Mouse (Mus musculus) bone marrow macrophage, adult 2 months (primary cell): Measurements from ENCODE around the gene Serpina3g. TPM values are rescaled to one million over a fixed set of nuclear protein-coding genes. Genes with fewer than 3 reads are reported as not detected.

Experiments used
- H3K27ac ChIP-seq: 2 replicates; pipeline ENCODE4 v1.5.1; 2012; ENCODE audit warnings: low read depth, low read length; ENCODE audit not compliant: insufficient read depth
- H3K4me1 ChIP-seq: 2 replicates; pipeline ENCODE4 v1.6.1; 2012; ENCODE audit warnings: low read length; ENCODE audit not compliant: control insufficient read depth, insufficient read depth
- H3K4me3 ChIP-seq: 2 replicates; pipeline ENCODE4 v1.5.1; 2012; ENCODE audit warnings: mild to moderate bottlenecking, low read length, moderate library complexity; ENCODE audit not compliant: insufficient read depth
- CTCF ChIP-seq: IDR thresholded peaks from 2 replicates; pipeline ENCODE4 v1.5.1; 2012; ENCODE audit warnings: low read depth, mild to moderate bottlenecking, low read length, moderate library complexity
- POLR2A ChIP-seq: IDR thresholded peaks from 2 replicates; pipeline ENCODE4 v1.6.1; 2012; ENCODE audit warnings: mild to moderate bottlenecking, low read depth, low read length, borderline replicate concordance
- polyA plus RNA-seq: library from polyadenylated mRNA; stranded (reverse); fragments of >200 nt; gene quantifications from 2 replicates; pipeline ENCODE4 v1.2.4, GENCODE M21; 2012; ENCODE audit not compliant: missing spikeins, insufficient read depth, insufficient read length

The Serpina3g gene
- polyA plus RNA-seq = 0.66 and 0.75 TPM in 2 replicates

DNA sequence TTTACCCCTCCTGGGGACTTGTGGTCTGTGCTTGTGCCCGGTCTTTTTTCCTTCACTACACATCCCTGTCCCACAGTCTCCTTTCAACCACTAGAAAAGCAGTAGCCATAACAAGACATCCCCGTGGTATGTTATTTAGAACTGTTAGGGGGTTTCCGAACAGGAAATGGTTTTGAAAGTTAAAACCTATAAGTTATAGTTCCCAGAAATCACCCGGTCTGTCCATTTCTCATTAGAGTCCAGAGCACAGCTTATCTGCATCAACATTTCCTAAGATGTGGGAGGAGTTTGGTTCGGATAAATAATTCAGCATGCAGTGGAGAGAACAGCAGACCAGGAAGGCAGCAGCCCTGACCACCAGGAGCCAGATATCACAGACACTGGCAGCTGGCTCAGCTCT lies at the start of gene Serpina3g:
Gene Serpina3g (plus strand): TSS at position 331 of the 400 bp plus-strand sequence.
- Histone ChIP-seq H3K4me1 (peaks cover 10% of the 10 kb centered on the region), H3K27ac (no peak within 1 kb of the TSS), H3K4me3 (no peak within 1 kb of the TSS)
- no peak for TF ChIP-seq CTCF
- TF ChIP-seq POLR2A = no peak

DNA sequence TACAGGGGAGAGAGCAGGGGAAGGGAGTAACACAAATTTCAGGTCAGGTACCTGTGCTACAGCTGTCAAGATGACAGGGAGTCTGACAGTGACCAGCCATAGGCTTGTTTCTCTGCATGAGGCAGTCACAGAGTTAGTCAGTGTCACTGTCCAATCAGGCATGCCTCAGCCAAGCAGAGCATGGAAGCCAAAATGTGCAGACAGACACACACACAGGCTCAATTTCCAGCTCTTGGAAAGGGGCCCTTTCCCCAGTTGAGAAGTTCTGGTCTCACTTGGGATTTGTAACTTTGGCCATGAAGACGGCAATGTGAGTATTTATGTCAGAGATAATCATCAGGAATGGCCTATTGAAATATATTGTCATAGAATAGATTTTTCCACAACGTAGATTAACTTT lies 46.8 kb upstream of the Serpina3g start:
- H3K4me3 ChIP-seq = no peak overlapping the region
- TF ChIP-seq CTCF = no peak
- TF ChIP-seq POLR2A = no peak
- H3K27ac ChIP-seq = no peak overlapping the region
- H3K4me1 ChIP-seq = peaks cover 21% of the 10 kb centered on the region

DNA sequence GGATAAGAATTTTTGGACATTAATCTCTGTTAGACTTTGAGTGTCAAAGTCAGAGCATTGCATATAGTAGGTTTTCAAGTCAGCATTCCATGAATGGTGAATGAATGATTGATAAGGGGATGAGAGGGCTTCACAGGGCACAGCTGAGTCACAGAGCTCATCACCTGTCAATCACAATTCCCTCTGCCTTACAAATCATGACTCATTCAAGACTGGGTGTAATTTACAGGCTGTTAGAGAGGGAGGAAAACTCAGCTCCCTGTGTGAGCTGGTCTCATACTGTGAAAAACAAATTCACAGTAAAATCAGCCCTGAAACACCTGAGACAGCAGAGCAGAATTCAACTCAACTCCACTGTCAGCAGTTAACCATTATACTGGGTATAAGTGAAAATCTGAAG lies 45.2 kb upstream of the Serpina3g start:
- Histone ChIP-seq H3K4me1 (peaks cover 14% of the 10 kb centered on the region), H3K27ac (no peak overlapping the region), H3K4me3 (no peak overlapping the region)
- TF ChIP-seq POLR2A (no peak), CTCF (no peak)

DNA sequence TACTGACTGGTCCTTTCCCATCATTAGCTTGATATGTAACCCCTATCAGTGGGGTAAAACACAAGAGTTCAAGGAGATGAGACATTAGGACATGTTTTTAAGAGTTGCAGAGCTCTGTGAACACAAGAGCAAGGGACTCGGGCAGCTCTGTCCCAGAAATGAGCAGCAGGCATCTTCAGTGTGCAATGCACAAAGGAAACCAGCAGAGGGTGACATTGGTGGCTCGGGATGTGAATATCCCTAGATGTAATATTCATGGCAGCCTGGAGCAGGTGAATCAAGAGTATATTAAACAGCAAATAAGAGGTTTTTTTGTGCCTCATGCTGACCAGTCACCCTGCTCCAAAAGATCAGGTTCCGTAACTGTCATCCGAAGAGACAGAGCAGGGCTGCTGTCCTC lies 26.9 kb upstream of the Serpina3g start:
- Histone ChIP-seq H3K27ac (no peak overlapping the region), H3K4me3 (no peak overlapping the region), H3K4me1 (peaks cover 6% of the 10 kb centered on the region)
- TF ChIP-seq CTCF (no peak), POLR2A (no peak)

DNA sequence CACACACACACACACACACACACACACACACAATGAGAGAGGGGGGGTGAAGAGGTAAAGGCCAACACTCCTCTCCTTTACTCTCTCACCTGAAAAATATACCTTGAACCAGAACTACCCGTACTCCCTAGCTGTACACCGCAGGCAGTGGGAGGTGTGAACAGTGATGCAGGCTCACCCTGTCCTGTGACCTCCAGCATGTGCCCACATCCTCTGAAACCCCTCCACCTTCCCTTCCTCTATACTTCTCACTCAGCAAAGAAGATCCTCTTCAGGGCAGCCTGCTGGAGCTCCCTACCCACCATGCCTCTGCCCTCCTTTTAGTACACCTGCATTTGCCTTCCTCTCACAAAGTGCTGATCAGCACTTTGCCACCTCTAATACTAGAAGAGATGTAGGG lies 26.2 kb upstream of the Serpina3g start:
- TF ChIP-seq CTCF (no peak), POLR2A (no peak)
- Histone ChIP-seq H3K27ac (no peak overlapping the region), H3K4me1 (peaks cover 11% of the 10 kb centered on the region), H3K4me3 (no peak overlapping the region)

DNA sequence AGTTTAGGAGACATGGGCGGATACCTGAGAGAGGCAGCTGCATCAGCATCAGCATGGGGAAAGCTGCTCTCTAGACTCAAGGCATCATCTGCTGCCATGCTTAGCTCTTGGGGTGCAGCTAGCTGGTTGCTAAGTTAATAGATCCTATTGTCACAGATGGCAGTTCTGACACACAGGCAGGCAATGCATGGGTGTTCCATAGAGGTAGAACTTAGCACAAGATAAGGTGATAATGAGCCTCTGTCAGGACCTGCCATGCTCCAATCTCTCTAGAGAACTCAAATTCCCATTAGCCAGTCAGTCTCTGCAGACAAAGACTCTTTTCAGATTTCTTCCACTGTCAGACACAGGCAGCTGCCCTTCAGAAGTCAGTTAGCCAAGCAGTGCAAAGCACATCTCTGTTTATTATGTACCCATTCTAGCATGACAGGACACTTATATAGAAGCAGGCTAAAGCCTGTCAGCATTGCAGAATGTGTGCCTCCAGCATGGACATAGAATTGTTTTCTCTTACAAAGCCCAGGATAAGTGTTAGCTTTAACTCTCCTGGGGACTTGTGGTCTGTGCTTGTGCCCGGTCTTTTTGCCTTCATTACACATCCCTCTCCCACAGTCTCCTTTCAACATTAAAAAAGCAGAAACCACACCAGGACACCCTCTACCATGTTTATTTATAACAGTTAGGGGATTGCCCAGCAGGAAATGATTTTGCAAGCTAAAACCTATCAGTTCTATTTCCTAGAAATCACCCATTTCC lies 22.2 kb upstream of the Serpina3g start:
- TF ChIP-seq CTCF (no peak), POLR2A (no peak)
- H3K4me1 ChIP-seq = peaks cover 11% of the 10 kb centered on the region
- no peak overlapping the region for H3K27ac ChIP-seq
- H3K4me3 ChIP-seq = no peak overlapping the region

DNA sequence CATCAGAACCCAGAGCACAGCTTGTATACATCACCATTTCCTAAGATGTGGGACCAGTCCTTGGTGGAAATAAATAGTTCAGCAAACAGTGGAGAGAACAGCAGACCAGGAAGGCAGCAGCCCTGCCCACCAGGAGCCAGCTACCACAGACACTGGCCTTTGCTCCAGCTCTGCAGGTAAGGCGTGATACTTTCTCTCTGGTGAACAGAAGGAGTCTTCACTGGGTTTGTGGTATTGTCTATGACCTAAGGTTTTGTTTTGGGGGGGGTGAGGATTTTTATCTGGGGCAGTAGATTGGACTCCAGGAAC lies 21.6 kb upstream of the Serpina3g start, which contains the start of gene Serpina3f:
Gene Serpina3f (plus strand): TSS at position 100 of the 309 bp plus-strand sequence.
- H3K27ac ChIP-seq = no peak within 1 kb of the TSS
- peaks cover 11% of the 10 kb centered on the region for H3K4me1 ChIP-seq
- H3K4me3 ChIP-seq = no peak within 1 kb of the TSS
- TF ChIP-seq POLR2A (no peak), CTCF (no peak)

DNA sequence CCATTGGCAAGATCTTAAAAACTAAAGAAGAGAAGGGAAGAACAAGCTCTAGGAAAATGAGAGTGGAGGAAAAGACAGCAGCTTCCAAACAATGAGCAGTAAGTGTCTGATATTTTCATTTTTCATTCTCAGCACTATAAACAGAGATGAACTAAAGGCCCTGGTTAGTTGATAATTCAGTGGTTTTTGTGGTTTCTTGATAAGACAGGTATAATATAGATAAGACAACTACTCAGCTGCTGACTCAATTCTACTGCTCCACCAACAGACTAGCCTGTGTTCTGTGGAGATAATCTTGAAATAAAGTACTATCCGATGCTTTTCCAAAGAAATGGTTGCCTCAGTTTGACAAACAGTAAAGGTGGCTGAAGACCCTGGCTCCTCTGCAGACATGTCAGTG lies 20.8 kb upstream of the Serpina3g start:
- no peak for TF ChIP-seq POLR2A
- no peak for TF ChIP-seq CTCF
- Histone ChIP-seq H3K4me1 (peaks cover 11% of the 10 kb centered on the region), H3K27ac (no peak overlapping the region), H3K4me3 (no peak overlapping the region)

DNA sequence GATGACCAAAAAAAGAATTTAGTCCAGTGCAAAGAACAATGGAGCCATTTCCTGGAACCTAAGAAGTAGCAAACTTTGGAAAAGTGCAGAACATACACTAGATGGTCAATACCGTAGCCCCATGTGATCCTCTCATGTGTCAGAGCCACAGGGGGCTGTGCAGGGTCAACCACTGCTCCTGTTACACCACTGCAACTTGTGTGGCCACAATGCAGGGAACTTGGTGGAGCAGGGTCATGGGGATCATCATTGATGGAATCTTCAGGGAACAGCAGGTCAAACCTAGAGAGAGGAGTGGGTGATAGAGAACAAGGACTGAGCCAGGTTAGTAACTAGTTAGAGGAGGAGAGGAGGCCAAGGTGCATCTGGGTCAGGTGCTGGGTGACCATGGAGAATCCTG lies 14.4 kb upstream of the Serpina3g start:
- no peak overlapping the region for H3K27ac ChIP-seq
- H3K4me3 ChIP-seq = no peak overlapping the region
- no peak for TF ChIP-seq CTCF
- TF ChIP-seq POLR2A = no peak
- H3K4me1 ChIP-seq = peaks cover 5% of the 10 kb centered on the region

DNA sequence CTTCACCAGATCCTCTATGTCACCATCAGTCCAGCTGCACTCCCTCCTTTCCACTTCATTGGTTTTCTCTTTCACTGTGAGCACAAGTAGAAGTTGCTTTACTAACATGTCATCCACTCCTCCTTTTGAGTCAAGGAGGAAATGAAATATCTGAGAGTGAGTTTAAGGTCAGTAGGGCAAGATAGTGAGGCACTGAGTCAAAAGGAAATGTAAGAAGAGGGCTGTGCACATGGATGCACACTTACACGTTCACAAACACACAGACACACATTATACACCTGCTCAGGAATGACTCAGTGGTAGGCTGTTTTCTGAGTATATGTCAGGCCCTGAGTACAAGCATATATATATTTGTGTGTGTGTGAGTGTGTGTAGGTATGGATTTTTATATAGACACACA lies 12.4 kb upstream of the Serpina3g start:
- H3K4me1 ChIP-seq = peaks cover 5% of the 10 kb centered on the region
- H3K4me3 ChIP-seq = no peak overlapping the region
- TF ChIP-seq POLR2A (no peak), CTCF (no peak)
- H3K27ac ChIP-seq = no peak overlapping the region
